Mouse (Mus musculus) thymus, adult 2 months (tissue): Measurements from ENCODE around the gene Rab28.

Experiments
- CTCF ChIP-seq: fragments of 200-500 bp; IDR thresholded peaks from 2 replicates; pipeline ENCODE4 v1.5.1; 2012; ENCODE audit warnings: mild to moderate bottlenecking, control low read depth, low read length, moderate library complexity, borderline replicate concordance; ENCODE audit not compliant: control insufficient read depth, poor library complexity, insufficient read depth; ENCODE audit errors: extremely low read depth
- POLR2A ChIP-seq: fragments of 200-500 bp; IDR thresholded peaks from 2 replicates; pipeline ENCODE4 v1.6.1; 2012; ENCODE audit warnings: mild to moderate bottlenecking, low read length, control low read depth, moderate library complexity; ENCODE audit not compliant: control insufficient read depth, poor library complexity, insufficient read depth; ENCODE audit errors: extremely low read depth

DNA sequence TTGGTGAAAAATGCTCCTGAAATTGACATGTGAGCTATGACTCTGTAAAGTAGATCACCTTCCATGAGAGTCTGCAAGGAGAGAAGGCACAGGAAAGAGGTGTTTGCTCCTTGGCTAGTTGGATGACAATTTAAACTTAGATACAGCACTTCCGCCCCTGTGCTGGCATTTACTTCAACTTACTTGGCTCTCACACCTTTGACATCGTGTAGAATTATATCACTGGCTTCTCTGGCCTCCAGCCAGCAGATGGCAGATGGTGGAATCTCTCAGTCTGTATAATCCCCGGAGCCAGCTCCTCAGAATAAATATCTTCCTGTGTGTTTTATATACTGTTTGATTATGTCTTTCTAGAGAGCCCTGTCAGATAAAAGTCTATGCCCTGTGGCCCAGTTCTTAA, 112.8 kb downstream of the Rab28 start:
- TF ChIP-seq CTCF, result no peak
- no peak for TF ChIP-seq POLR2A
